Mouse (Mus musculus): ENCODE data around the gene Smap2.

GRCm38 (mm10) chr4:121014594-121015267 is 2.3 kb downstream of the Smap2 start:
- TF ChIP-seq CTCF (IDR thresholded peaks at IDR 0.05) (no peak), POLR2A (IDR thresholded peaks at IDR 0.05; ENCODE audit: insufficient read depth, low read depth, low read length) (no peak), EP300 (IDR thresholded peaks at IDR 0.05; ENCODE audit: insufficient read depth, low read depth, low read length) (no peak)

Measured in heart, adult 2 months (tissue).